Mouse (Mus musculus): ENCODE data around the gene Smyd3.

The Smyd3 gene

DNA sequence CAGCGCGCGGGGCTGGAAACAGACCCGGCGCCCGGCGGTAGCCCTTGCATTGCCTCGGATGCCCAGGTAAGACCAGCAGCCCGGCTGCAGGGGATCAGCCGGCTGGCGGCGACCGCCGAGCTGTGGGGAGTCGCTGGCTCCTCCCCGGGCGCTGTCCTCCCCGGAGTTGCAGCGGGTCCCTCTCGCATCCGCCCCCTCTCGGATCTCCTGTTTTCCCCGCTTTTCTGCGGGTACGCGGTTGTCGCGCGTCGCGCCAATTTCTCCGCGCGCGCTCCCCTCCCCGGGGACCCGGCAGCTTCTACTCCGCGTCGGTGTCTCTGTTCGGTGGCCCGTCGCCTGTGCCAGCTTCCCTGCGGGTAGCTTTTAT lies 28.7 kb upstream of the Smyd3 start:
- CTCF ChIA-PET = interaction anchor here in 3 of 4 experiments (0.6 to 1.8 kb wide), 9 partner anchors 28 to 189 kb away, joined by 3 to 7 read pairs (median 4); partner anchors contain the start of gene Smyd3 (in 2 of the 3)
- POLR2A ChIA-PET = interaction anchor here (0.6 to 6.8 kb wide), 31 partner anchors 8 to 1137 kb away, joined by 3 to 55 read pairs (median 4); partner anchors contain the start of genes Smyd3 (in 2 of the 4) and Gm10518 (in 1 of the 4)

DNA sequence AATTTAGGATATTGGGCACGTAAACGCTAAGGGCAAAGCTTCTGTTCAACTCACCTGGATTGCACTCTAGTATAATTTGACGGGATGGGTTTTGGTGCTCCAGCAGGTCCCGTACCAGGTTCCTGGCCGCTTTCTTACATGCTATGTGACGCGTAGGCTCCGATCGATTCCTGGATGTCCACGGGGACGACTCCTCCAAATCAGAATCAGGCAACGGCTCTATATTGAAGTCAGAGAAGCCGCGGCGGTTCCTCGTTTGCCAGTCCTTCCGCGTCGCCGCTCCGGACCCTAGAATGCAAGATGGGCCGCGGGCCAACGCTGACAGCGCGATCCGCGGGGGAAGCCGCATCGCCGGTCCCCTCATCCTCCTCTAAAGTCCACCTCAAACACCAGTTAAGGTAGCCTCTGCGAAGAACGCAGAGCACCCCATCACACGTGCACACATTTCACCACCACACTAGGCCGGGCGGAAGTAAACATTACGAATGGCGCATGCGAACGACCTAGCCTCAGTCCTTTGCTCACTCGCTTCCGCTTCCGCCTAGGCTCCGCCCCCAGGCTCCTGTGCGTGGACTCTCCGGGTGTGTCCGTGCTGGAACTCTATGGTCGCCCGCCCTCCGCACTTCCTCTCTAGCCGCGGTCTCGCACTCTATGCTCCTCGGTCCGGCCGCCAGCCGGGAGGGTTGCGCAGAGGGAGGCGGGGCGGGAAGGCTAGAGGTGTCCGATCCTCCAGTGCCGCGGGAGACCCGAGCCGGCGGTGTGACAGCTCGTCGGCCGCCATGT lies 28.1 kb upstream of the Smyd3 start, which contains the start of the genes Tfb2m and Cnst:
Gene Tfb2m, minus strand, starts transcription at position 500 of the 783 bp plus-strand sequence.
Gene Cnst, plus strand, starts transcription at position 603 of the 783 bp plus-strand sequence.
- ChIA-PET POLR2A (interaction anchor here (0.5 to 6.8 kb wide), 32 partner anchors 9 to 1137 kb away, joined by 3 to 55 read pairs (median 4); partner anchors contain the start of genes Smyd3 (in 2 of the 4) and Gm10518 (in 1 of the 4)), CTCF (interaction anchor here in 3 of 4 experiments (0.6 to 1.8 kb wide), 8 partner anchors 28 to 189 kb away, joined by 3 to 7 read pairs (median 4); partner anchors contain the start of gene Smyd3 (in 2 of the 3))

GRCm38 (mm10) chr1:179541502-179541901 lies 23.7 kb upstream of the Smyd3 start:
- POLR2A ChIA-PET = interaction anchor here in 3 of 4 experiments (0.7 to 4.5 kb wide), 11 partner anchors 7 to 35 kb away, joined by 3 to 24 read pairs (median 6); partner anchors contain the start of gene Smyd3 (in 2 of the 3)
- CTCF ChIA-PET = interaction anchor here in 3 of 4 experiments (0.6 to 4.0 kb wide), 11 partner anchors 10 to 207 kb away, joined by 3 to 15 read pairs (median 5); partner anchors contain the start of gene Smyd3 (in 1 of the 3)

DNA sequence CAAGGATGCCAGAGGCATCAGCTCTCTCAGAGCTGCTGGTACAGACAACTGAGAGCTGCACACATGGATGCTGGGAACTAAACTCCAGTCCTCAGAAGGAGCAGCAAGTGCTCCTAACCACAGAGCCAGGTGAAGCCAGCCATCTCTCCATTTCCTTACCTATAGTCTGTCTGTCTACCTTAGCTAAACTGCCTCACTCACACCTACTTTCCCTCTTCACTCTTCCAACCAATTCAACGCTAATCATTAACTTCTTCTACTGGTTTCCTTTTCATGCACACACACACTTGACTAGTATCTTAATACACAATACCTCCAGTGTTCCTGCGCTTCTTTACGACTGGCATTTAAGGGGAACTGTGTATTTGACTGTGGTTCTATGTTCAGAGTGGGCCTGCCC lies 22.0 kb upstream of the Smyd3 start:
- ChIA-PET POLR2A (no interaction called here), CTCF (no interaction called here)

- POLR2A ChIA-PET = interaction anchor here in 1 of 4 experiments (0.6 to 1.3 kb wide), 2 partner anchors 8 to 12 kb away, joined by 3 read pairs; no protein-coding TSS in a partner anchor
These were observed 21.2 kb upstream of the Smyd3 start for GRCm38 (mm10) chr1:179539054-179539453.

DNA sequence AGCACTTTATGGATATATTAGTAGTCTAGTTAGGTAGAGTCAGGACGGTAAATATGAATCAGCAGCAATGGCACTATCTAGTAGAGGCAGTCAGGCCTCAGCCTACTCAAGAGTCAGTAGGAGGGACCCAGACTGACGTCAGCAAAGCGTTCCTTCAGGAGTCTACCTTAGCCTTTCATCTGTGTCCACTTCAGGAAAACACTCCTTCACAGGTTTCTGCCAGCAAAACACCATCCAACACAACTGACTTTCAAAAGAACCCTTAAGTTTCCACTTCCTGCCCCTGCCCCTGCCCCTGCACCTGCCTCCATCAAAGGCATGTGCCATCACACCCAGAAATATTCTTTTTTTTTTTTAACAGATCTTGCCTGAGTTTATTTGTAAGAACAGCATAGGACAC lies 2.1 kb upstream of the Smyd3 start:
- CTCF ChIA-PET = no interaction called here
- POLR2A ChIA-PET = interaction anchor here in 2 of 4 experiments (0.7 to 3.8 kb wide), 2 partner anchors 16 to 1025 kb away, joined by 3 to 26 read pairs; no protein-coding TSS in a partner anchor

More at GRCm38 (mm10) chr1:179539054-179539453, 21.2 kb upstream of the Smyd3 start:
- CTCF ChIA-PET = interaction anchor here in 1 of 4 experiments (1.2 kb wide), 1 partner anchor 21 kb away, joined by 3 read pairs; the partner anchor contains the start of gene Smyd3

GRCm38 (mm10) chr1:179516941-179517712 lies 714 bp downstream of the Smyd3 start:
- ChIA-PET CTCF (interaction anchor here in 3 of 4 experiments (0.5 to 2.9 kb wide), 22 partner anchors 9 to 713 kb away, joined by 3 to 17 read pairs (median 4); no protein-coding TSS in a partner anchor), POLR2A (interaction anchor here (0.6 to 3.8 kb wide), 40 partner anchors 10 to 987 kb away, joined by 3 to 34 read pairs (median 5); partner anchors contain the start of genes Cnst (in 2 of the 4), Sccpdh (in 2 of the 4) and Tfb2m (in 2 of the 4))

- CTCF ChIA-PET = interaction anchor here in 2 of 4 experiments (1.2 to 2.4 kb wide), 3 partner anchors 9 to 112 kb away, joined by 3 to 7 read pairs (median 7); no protein-coding TSS in a partner anchor
These were observed 5.9 kb downstream of the Smyd3 start for GRCm38 (mm10) chr1:179511895-179512294.

DNA sequence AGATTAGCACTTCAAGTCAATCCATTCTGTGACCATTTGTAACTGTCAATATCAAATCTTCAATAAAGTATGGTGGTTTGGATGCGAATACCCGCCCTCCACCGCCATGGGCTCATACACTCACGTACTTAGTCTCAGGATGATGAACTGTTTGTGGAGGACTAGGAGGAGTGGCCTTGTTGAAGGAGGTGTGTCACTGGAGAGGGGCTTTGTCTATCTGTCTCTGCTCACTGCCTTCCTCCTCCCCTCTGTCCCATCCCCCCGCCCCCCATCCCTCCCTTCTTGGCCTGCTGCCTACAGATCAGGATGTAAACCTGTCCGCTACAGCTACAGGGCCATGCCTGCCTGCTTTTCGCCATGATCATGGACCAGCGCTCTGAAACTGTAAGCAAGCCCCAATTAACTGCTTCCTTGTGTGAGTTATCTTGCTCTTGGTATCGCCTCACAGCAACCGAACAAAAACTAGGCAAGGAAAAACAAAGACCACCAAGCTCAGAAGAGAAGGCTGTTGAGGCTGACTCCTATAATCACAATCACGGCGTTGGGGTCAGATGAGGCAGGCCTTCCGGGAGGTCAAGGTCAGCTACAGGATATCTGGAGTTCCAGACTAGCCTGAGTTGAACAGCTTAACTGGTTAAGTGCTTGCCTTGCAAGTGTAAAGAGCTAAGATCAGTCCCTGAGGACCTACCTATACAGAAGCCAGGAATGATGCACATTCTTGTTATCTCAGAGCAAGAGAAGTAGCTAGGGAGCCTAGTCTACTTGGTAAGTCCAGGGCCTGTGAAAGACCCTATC lies 7.1 kb downstream of the Smyd3 start:
- POLR2A ChIA-PET = interaction anchor here (0.5 to 1.4 kb wide), 14 partner anchors 8 to 330 kb away, joined by 3 to 6 read pairs (median 4); no protein-coding TSS in a partner anchor
- CTCF ChIA-PET = interaction anchor here in 3 of 4 experiments (0.9 to 2.4 kb wide), 8 partner anchors 8 to 114 kb away, joined by 3 to 7 read pairs (median 4); no protein-coding TSS in a partner anchor

More at GRCm38 (mm10) chr1:179511895-179512294, 5.9 kb downstream of the Smyd3 start:
- POLR2A ChIA-PET = interaction anchor here in 2 of 4 experiments (0.7 to 1.4 kb wide), 3 partner anchors 9 to 92 kb away, joined by 3 to 6 read pairs (median 3); no protein-coding TSS in a partner anchor

DNA sequence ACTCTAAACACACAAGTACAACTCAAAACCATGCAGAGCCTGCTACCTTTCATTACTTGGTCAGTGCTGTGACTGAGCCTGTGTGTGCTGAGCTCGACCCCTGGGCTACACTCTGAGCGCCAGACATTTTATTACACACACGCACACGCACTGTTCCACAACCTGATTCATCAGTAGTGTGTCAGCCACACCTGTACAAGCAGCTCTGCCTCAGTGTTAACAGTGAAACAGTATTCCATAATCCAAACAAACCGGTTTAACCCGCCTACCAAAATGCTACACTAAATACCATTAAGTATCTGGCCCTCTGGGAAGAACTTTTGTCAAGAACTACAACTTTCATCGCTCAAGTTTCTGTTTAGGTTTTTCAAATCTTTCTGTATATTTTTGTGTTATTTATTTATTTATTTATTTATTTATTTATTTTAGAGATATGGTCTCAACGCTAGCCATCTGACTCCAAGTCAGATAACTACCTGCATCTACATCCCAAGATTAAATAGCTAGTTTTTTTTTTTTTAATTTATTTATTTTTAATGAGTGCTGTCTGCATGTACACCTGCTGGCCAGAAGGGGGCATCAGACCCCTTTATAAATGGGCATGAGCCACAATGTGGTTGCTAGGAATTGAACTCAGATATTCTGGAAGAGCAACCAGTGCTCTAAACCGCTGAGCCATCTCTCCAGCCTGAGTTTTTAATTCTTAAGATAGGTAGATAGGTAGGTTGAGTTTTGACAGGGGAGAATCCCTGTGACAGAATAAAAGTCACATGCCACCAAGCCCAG lies 11.1 kb downstream of the Smyd3 start:
- ChIA-PET CTCF (interaction anchor here (0.6 to 3.3 kb wide), 26 partner anchors 11 to 403 kb away, joined by 3 to 13 read pairs (median 4); partner anchors contain the start of gene Smyd3 (in 2 of the 4)), POLR2A (interaction anchor here in 3 of 4 experiments (0.8 to 5.7 kb wide), 15 partner anchors 10 to 117 kb away, joined by 3 to 34 read pairs (median 4); partner anchors contain the start of genes Cnst (in 2 of the 3), Smyd3 (in 2 of the 3) and Tfb2m (in 2 of the 3))

DNA sequence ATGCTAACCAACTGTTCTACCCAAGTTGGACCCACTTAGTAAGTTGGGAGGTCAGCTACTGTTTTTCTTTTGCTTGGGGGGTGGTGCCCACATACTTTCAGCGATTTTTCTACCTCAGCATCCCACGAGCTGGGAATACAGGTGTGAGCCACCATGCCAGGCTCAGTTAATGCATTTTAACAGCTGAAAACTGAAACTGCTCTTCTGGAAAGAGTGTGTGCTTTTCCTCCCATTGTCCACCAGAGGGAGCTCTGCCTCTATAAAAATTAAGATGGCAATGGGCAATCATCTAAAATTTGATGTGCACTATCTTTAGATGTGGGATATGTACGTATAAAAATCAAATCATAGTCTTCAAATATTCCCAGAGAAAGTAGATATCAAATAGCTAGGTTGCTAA lies 15.3 kb downstream of the Smyd3 start:
- ChIA-PET POLR2A (interaction anchor here (0.5 to 2.9 kb wide), 15 partner anchors 8 to 625 kb away, joined by 3 to 15 read pairs (median 4); partner anchors contain the start of gene Smyd3 (in 1 of the 4)), CTCF (interaction anchor here (0.6 to 2.1 kb wide), 46 partner anchors 8 to 980 kb away, joined by 3 to 17 read pairs (median 4); partner anchors contain the start of genes Smyd3 (in 3 of the 4), Cnst (in 2 of the 4) and Tfb2m (in 2 of the 4))

DNA sequence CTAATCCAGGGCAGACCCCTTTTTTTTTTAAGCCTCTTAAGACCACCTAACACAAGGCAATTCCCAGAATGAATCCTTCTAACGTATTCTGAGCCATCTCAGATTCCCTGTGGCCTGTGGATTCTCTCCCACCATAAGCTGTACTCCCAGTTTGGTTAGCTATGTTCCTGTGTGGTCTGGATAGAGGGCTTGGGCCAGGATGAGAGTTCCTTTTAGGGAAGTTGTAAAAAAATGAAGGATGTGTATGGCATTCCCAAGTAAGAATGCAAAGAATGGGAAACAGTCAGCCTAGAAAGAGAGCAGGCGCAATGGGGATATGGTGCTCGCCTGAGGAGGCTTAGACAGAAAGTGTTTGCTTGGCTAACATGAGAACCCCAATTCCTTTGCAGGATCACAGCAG lies 18.6 kb downstream of the Smyd3 start:
- CTCF ChIA-PET = interaction anchor here in 3 of 4 experiments (0.5 to 1.2 kb wide), 6 partner anchors 10 to 204 kb away, joined by 3 to 5 read pairs (median 4); partner anchors contain the start of gene Smyd3 (in 1 of the 3)

GRCm38 (mm10) chr1:179492908-179493307 lies 24.9 kb downstream of the Smyd3 start:
- POLR2A ChIA-PET = interaction anchor here in 1 of 4 experiments (1.0 to 1.2 kb wide), 2 partner anchors 10 to 25 kb away, joined by 3 to 5 read pairs; partner anchors contain the start of gene Smyd3
- CTCF ChIA-PET = interaction anchor here in 2 of 4 experiments (0.8 to 2.0 kb wide), 3 partner anchors 9 to 132 kb away, joined by 3 to 8 read pairs (median 5); no protein-coding TSS in a partner anchor

More for the DNA sequence above, 18.6 kb downstream of the Smyd3 start:
- POLR2A ChIA-PET = interaction anchor here in 1 of 4 experiments (0.9 to 1.5 kb wide), 3 partner anchors 10 to 19 kb away, joined by 3 to 5 read pairs (median 4); partner anchors contain the start of gene Smyd3

DNA sequence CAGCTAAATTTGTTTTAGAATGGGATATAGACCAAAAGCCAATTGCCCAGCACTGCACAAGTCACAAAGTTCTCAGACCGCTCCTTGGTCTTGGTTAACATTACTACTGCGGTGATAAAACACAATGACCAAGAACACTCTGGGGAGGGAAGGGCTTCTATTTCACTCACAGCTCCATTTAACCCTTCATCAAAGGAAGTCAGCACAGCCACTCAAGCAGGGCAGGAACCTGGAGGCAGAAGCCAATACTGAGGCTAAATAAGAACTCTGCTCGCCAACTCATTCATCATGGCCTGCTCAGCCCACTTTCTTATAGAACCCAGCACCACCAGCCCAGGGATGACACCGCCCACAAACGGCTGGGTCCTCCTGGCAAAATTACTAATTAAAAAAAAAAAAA lies 29.3 kb downstream of the Smyd3 start:
- ChIA-PET CTCF (interaction anchor here in 2 of 4 experiments (0.7 to 1.8 kb wide), 3 partner anchors 11 to 54 kb away, joined by 3 to 5 read pairs (median 3); partner anchors contain the start of gene Smyd3 (in 1 of the 2)), POLR2A (interaction anchor here in 3 of 4 experiments (0.6 to 4.0 kb wide), 6 partner anchors 12 to 261 kb away, joined by 3 to 13 read pairs (median 4); partner anchors contain the start of gene Smyd3 (in 1 of the 3))

GRCm38 (mm10) chr1:179487990-179488389 lies 29.9 kb downstream of the Smyd3 start:
- CTCF ChIA-PET = interaction anchor here in 2 of 4 experiments (0.7 kb wide), 2 partner anchors 29 to 54 kb away, joined by 3 read pairs; partner anchors contain the start of gene Smyd3 (in 1 of the 2)
- POLR2A ChIA-PET = interaction anchor here in 2 of 4 experiments (0.6 to 4.0 kb wide), 6 partner anchors 11 to 260 kb away, joined by 3 to 13 read pairs (median 4); partner anchors contain the start of gene Smyd3 (in 1 of the 2)
